Mouse (Mus musculus): ENCODE measurements around the gene Frmd4b. TPM values are rescaled to one million over a fixed set of nuclear protein-coding genes. Genes with fewer than 3 reads are reported as not detected.

Frmd4b gene
- polyA plus RNA-seq, 2 experiments, result 5.7 to 6.4 TPM

- no peaks in the 10 kb centered on the region for H3K27me3 ChIP-seq (ENCODE audit: control insufficient read depth, insufficient read depth, low read length)
- H3K4me2 ChIP-seq (ENCODE audit: low read depth), result no peak overlapping the region
- no peaks in the 10 kb centered on the region for H3K36me3 ChIP-seq (replicated peaks; ENCODE audit: control insufficient read depth, insufficient read depth, low read depth)
- no peaks in the 10 kb centered on the region for H3K9me3 ChIP-seq (ENCODE audit: control insufficient read depth, low read length)
- H3K9ac ChIP-seq (replicated peaks), result no peak overlapping the region
- H3K27ac ChIP-seq, result no peak overlapping the region
- WGBS (ENCODE audit: insufficient replicate concordance), result 62% methylated on average over 2 of the region's 2 CpGs
- ATAC-seq (ENCODE audit: insufficient read depth) (no peak), DNase-seq (ENCODE audit: low read depth in 3 of 3, low spot score in 3 of 3) (no peak)
- no peak overlapping the region for H3K4me3 ChIP-seq (ENCODE audit: insufficient read depth in 1 of 2, low read depth in 2 of 2, low read length in 2 of 2)
- H3K4me1 ChIP-seq (replicated peaks; ENCODE audit: control insufficient read depth in 2 of 2, insufficient read depth in 2 of 2, low read length in 1 of 2), result peaks cover 0 to 13% of the 10 kb centered on the region in 2 experiments; a peak in 2 of 4 replicates
- no peak for TF ChIP-seq EP300 (IDR thresholded peaks at IDR 0.05; ENCODE audit: low read depth)
- no peak for TF ChIP-seq CTCF (IDR thresholded peaks at IDR 0.05; ENCODE audit: low read depth)
Measured at GRCm38 (mm10) chr6:97345921-97346320, 271.4 kb downstream of the Frmd4b start.

GRCm38 (mm10) chr6:97342185-97342584 lies 275.2 kb downstream of the Frmd4b start:
- H3K27ac ChIP-seq, result no peak overlapping the region
- WGBS (ENCODE audit: insufficient replicate concordance), result 59% methylated on average over 5 of the region's 5 CpGs
- no peaks in the 10 kb centered on the region for H3K27me3 ChIP-seq (ENCODE audit: control insufficient read depth, insufficient read depth, low read length)
- H3K9me3 ChIP-seq (ENCODE audit: control insufficient read depth, low read length), result no peaks in the 10 kb centered on the region
- no peak overlapping the region for H3K4me2 ChIP-seq (ENCODE audit: low read depth)
- TF ChIP-seq EP300 (IDR thresholded peaks at IDR 0.05; ENCODE audit: low read depth) (no peak), CTCF (IDR thresholded peaks at IDR 0.05; ENCODE audit: low read depth) (no peak)
- H3K4me1 ChIP-seq (replicated peaks; ENCODE audit: control insufficient read depth in 2 of 2, insufficient read depth in 2 of 2, low read length in 1 of 2), result 0 out of 4 replicates have a peak, but pooled peaks cover 0 to 2% of the 10 kb centered on the region in 2 experiments
- no peak overlapping the region for H3K4me3 ChIP-seq (ENCODE audit: insufficient read depth in 1 of 2, low read depth in 2 of 2, low read length in 2 of 2)
- DNase-seq (ENCODE audit: low read depth in 3 of 3, low spot score in 3 of 3) (no peak), ATAC-seq (ENCODE audit: insufficient read depth) (no peak)
- no peak overlapping the region for H3K9ac ChIP-seq (replicated peaks)
- no peaks in the 10 kb centered on the region for H3K36me3 ChIP-seq (replicated peaks; ENCODE audit: control insufficient read depth, insufficient read depth, low read depth)

- H3K4me1 ChIP-seq (replicated peaks; ENCODE audit: control insufficient read depth in 2 of 2, insufficient read depth in 2 of 2, low read length in 1 of 2), result no peaks in the 10 kb centered on the region
- no peaks in the 10 kb centered on the region for H3K36me3 ChIP-seq (replicated peaks; ENCODE audit: control insufficient read depth, insufficient read depth, low read depth)
- 56% methylated on average over 1 of the region's 1 CpGs for WGBS (ENCODE audit: insufficient replicate concordance)
- no peaks in the 10 kb centered on the region for H3K9me3 ChIP-seq (ENCODE audit: control insufficient read depth, low read length)
- no peak for TF ChIP-seq CTCF (IDR thresholded peaks at IDR 0.05; ENCODE audit: low read depth)
- H3K27me3 ChIP-seq (ENCODE audit: control insufficient read depth, insufficient read depth, low read length), result no peaks in the 10 kb centered on the region
- no peak overlapping the region for H3K4me3 ChIP-seq (ENCODE audit: insufficient read depth in 1 of 2, low read depth in 2 of 2, low read length in 2 of 2)
- no peak overlapping the region for H3K4me2 ChIP-seq (ENCODE audit: low read depth)
- no peak overlapping the region for H3K9ac ChIP-seq (replicated peaks)
- DNase-seq (ENCODE audit: low read depth in 3 of 3, low spot score in 3 of 3) (no peak), ATAC-seq (ENCODE audit: insufficient read depth) (no peak)
- no peak overlapping the region for H3K27ac ChIP-seq
Measured at GRCm38 (mm10) chr6:97341628-97342027, 275.7 kb downstream of the Frmd4b start.

- H3K4me3 ChIP-seq (ENCODE audit: insufficient read depth in 1 of 2, low read depth in 2 of 2, low read length in 2 of 2), result no peak overlapping the region
- H3K36me3 ChIP-seq (replicated peaks; ENCODE audit: control insufficient read depth, insufficient read depth, low read depth), result no peaks in the 10 kb centered on the region
- DNase-seq (ENCODE audit: low read depth in 3 of 3, low spot score in 3 of 3) (no peak), ATAC-seq (ENCODE audit: insufficient read depth) (no peak)
- no peak overlapping the region for H3K4me2 ChIP-seq (ENCODE audit: low read depth)
- TF ChIP-seq EP300 (IDR thresholded peaks at IDR 0.05; ENCODE audit: low read depth) (no peak), CTCF (IDR thresholded peaks at IDR 0.05; ENCODE audit: low read depth) (no peak)
- H3K9me3 ChIP-seq (ENCODE audit: control insufficient read depth, low read length), result no peaks in the 10 kb centered on the region
- no peak overlapping the region for H3K9ac ChIP-seq (replicated peaks)
- H3K27ac ChIP-seq, result no peak overlapping the region
- no peaks in the 10 kb centered on the region for H3K27me3 ChIP-seq (ENCODE audit: control insufficient read depth, insufficient read depth, low read length)
- 58% methylated on average over 3 of the region's 3 CpGs for WGBS (ENCODE audit: insufficient replicate concordance)
- no peaks in the 10 kb centered on the region for H3K4me1 ChIP-seq (replicated peaks; ENCODE audit: control insufficient read depth in 2 of 2, insufficient read depth in 2 of 2, low read length in 1 of 2)
Measured at GRCm38 (mm10) chr6:97341148-97341547, 276.2 kb downstream of the Frmd4b start.

- Histone ChIP-seq H3K9me3 (ENCODE audit: control insufficient read depth, low read length) (no peaks in the 10 kb centered on the region), H3K4me2 (ENCODE audit: low read depth) (no peak overlapping the region), H3K9ac (replicated peaks) (no peak overlapping the region), H3K36me3 (replicated peaks; ENCODE audit: control insufficient read depth, insufficient read depth, low read depth) (no peaks in the 10 kb centered on the region), H3K4me3 (ENCODE audit: insufficient read depth in 1 of 2, low read depth in 2 of 2, low read length in 2 of 2) (no peak overlapping the region), H3K27ac (no peak overlapping the region), H3K27me3 (ENCODE audit: control insufficient read depth, insufficient read depth, low read length) (no peaks in the 10 kb centered on the region), H3K4me1 (replicated peaks; ENCODE audit: control insufficient read depth in 2 of 2, insufficient read depth in 2 of 2, low read length in 1 of 2) (no peaks in the 10 kb centered on the region)
- no peak for TF ChIP-seq EP300 (IDR thresholded peaks at IDR 0.05; ENCODE audit: low read depth)
- TF ChIP-seq CTCF (IDR thresholded peaks at IDR 0.05; ENCODE audit: low read depth), result no peak
- 75% methylated on average over 17 of the region's 17 CpGs for WGBS (ENCODE audit: insufficient replicate concordance)
- DNase-seq (ENCODE audit: low read depth in 3 of 3, low spot score in 3 of 3), result no peak
- no peak for ATAC-seq (ENCODE audit: insufficient read depth)
Measured at GRCm38 (mm10) chr6:97340211-97340791, 277.0 kb downstream of the Frmd4b start.

Measured in liver, embryonic 14.5 days (tissue).